Mouse (Mus musculus) myocyte (in vitro differentiated cells): ENCODE results near the gene Ube3b.

ENCODE experiments used
- E2F4 ChIP-seq: IDR thresholded peaks from one replicate; pipeline ENCODE4 v1.6.1; 2011; ENCODE audit warnings: mild to moderate bottlenecking, control low read depth, moderate library complexity; ENCODE audit not compliant: insufficient read depth
- POLR2A ChIP-seq: IDR thresholded peaks from one replicate; pipeline ENCODE4 v1.6.1; 2011; ENCODE audit warnings: low read depth, mild to moderate bottlenecking, control low read depth, moderate library complexity; ENCODE audit not compliant: insufficient read length
- POLR2AphosphoS2 ChIP-seq: IDR thresholded peaks from one replicate; pipeline ENCODE4 v1.6.1; 2011; ENCODE audit warnings: low read depth, control low read depth; ENCODE audit not compliant: insufficient read length
- TCF12 ChIP-seq: IDR thresholded peaks from one replicate; pipeline ENCODE4 v1.6.1; 2011; ENCODE audit warnings: mild to moderate bottlenecking, control low read depth; ENCODE audit not compliant: poor library complexity, insufficient read depth, severe bottlenecking

DNA sequence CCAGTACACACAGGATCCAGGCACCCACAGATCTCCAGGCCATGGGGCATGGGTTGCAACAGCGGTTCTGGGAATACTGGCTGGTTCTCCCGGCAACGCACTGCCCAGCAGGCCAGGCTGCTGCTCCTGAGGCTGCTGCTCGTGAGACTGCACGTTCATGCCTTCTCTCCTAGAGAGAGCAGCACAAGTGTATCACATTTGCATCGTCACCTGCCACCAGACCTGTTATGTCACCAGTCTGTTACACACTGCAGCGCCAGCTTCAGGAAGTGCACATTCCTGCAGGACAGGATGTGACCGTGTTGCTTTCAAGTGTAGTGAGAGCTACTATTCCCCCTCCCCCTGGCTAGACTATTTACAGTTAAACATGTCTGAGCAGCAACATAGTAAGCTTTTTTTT is 36.4 kb downstream of the Ube3b start:
- TF ChIP-seq POLR2AphosphoS2 (no peak), POLR2A (no peak), TCF12 (no peak), E2F4 (no peak)
